Mouse (Mus musculus) heart, postnatal 0 days (tissue): ENCODE data around the gene Enkd1.

Source experiments
- CTCF ChIP-seq: IDR thresholded peaks from 2 replicates; pipeline ENCODE4 v1.5.1; 2016; ENCODE audit warnings: antibody characterized with exemption, control low read depth, low read depth
- EP300 ChIP-seq: IDR thresholded peaks from 2 replicates; pipeline ENCODE4 v1.6.1; 2016; ENCODE audit warnings: antibody characterized with exemption, low read depth

GRCm38 (mm10) chr8:105689983-105690360 lies 18.0 kb downstream of the Enkd1 start:
- TF ChIP-seq CTCF (no peak), EP300 (no peak)
